In genomic region chr8:122567361-122568108, GRCm38 (mm10) we compare ENCODE assay signal across 7 mouse cellular contexts. TPM values are rescaled to one million over a fixed set of nuclear protein-coding genes. Genes with fewer than 3 reads are reported as not detected.
A peak's percentile ranks its signal among the peaks of the same experiment; 100 is the strongest.
DNase-seq lines count a peak whose midpoint lies in the region; ATAC-seq and TF ChIP-seq lines count a peak whose summit lies in the region.

Gene Cdt1 (plus strand): TSS chr8:122568015.

- H3K36me3 ChIP-seq in intestine, postnatal 0 days (ENCODE audit: control insufficient read depth, insufficient read depth), result peaks cover 30% of the 10 kb centered on the region
- peaks cover 29% of the 10 kb centered on the region for H3K36me3 ChIP-seq in midbrain, embryonic 12.5 days
- H3K36me3 ChIP-seq in small intestine, adult 2 months (ENCODE audit: control insufficient read depth, insufficient read depth, low read length), result peaks cover 19% of the 10 kb centered on the region

- H3K9ac ChIP-seq in intestine, postnatal 0 days (ENCODE audit: low read depth, low read length), result peak within 1 kb of the TSS; percentile 85
- peak within 1 kb of the TSS; percentile 83 for H3K9ac ChIP-seq in midbrain, embryonic 12.5 days (replicated peaks)

- peak; percentile 56 for TF ChIP-seq POLR2A in small intestine, adult 2 months (IDR thresholded peaks at IDR 0.05; ENCODE audit: low read depth, low read length)

- peak within 1 kb of the TSS; percentile 92 for H3K4me2 ChIP-seq in intestine, postnatal 0 days (replicated peaks; ENCODE audit: low read depth)
- H3K4me2 ChIP-seq in midbrain, embryonic 12.5 days (replicated peaks), result peak within 1 kb of the TSS; percentile 90

- H3K4me3 ChIP-seq in intestine, postnatal 0 days (ENCODE audit: low read depth, low read length), result peak within 1 kb of the TSS; percentile 81
- peak within 1 kb of the TSS; percentile 79 for H3K4me3 ChIP-seq in midbrain, embryonic 12.5 days
- H3K4me3 ChIP-seq in small intestine, adult 2 months (ENCODE audit: low read depth, low read length), result peak within 1 kb of the TSS; percentile 88

- intact Hi-C loops in left cerebral cortex, postnatal 4 days (cut with DNase I), result no loop called here

- TF ChIP-seq CTCF in intestine, postnatal 0 days (IDR thresholded peaks at IDR 0.05; ENCODE audit: low read depth), result no peak; the same call in 1 of the 2 replicates
- 0 out of 2 replicates have a peak, but pooled peaks have one; percentile 15 for TF ChIP-seq CTCF in small intestine, adult 2 months (IDR thresholded peaks at IDR 0.05; ENCODE audit: extremely low read depth, insufficient read length, insufficient replicate concordance, low read depth, low read length)

- H3K27me3 ChIP-seq in intestine, postnatal 0 days (replicated peaks; ENCODE audit: control insufficient read depth, insufficient read depth, low read length), result no peaks in the 10 kb centered on the region
- H3K27me3 ChIP-seq in midbrain, embryonic 12.5 days, result no peaks in the 10 kb centered on the region
- H3K27me3 ChIP-seq in small intestine, adult 2 months (ENCODE audit: control insufficient read depth, insufficient read depth, low read length), result no peaks in the 10 kb centered on the region

- DNase-seq in adrenal gland, adult 2 months, result peak; percentile 97
- peak; percentile 96 for DNase-seq in embryo, embryonic 11.5 days (ENCODE audit: low read depth, low spot score)
- DNase-seq in gastrocnemius, postnatal 4 days (ENCODE audit: low spot score in 2 of 2), result peak; percentile 93 to 96
- peak; percentile 98 for DNase-seq in left cerebral cortex, postnatal 4 days

- ATAC-seq in intestine, postnatal 0 days, result peak; percentile 91
- ATAC-seq in midbrain, embryonic 12.5 days (ENCODE audit: low FRiP score, low read depth), result peak; percentile 94

- WGBS in intestine, postnatal 0 days, result under 1% methylated on average over 62 of the region's 62 CpGs
- WGBS in midbrain, embryonic 12.5 days, result under 1% methylated on average over 62 of the region's 62 CpGs
- WGBS in small intestine, adult 2 months, result under 1% methylated on average over 62 of the region's 62 CpGs

- H3K9me3 ChIP-seq in intestine, postnatal 0 days (ENCODE audit: control insufficient read depth), result no peaks in the 10 kb centered on the region
- no peaks in the 10 kb centered on the region for H3K9me3 ChIP-seq in midbrain, embryonic 12.5 days

- peak within 1 kb of the TSS; percentile 90 for H3K27ac ChIP-seq in intestine, postnatal 0 days (ENCODE audit: low read depth, low read length)
- H3K27ac ChIP-seq in midbrain, embryonic 12.5 days (replicated peaks), result peak within 1 kb of the TSS; percentile 87
- H3K27ac ChIP-seq in small intestine, adult 2 months (ENCODE audit: insufficient read depth, low read depth, low read length), result peak within 1 kb of the TSS; percentile 75

- peaks cover 8% of the 10 kb centered on the region; the same call in 1 of the 2 replicates for H3K4me1 ChIP-seq in intestine, postnatal 0 days (replicated peaks; ENCODE audit: control insufficient read depth, insufficient read depth, low read length)
- H3K4me1 ChIP-seq in midbrain, embryonic 12.5 days, result peaks cover 30% of the 10 kb centered on the region
- H3K4me1 ChIP-seq in small intestine, adult 2 months (ENCODE audit: control insufficient read depth, insufficient read depth, insufficient read length, low read length), result peaks cover 21% of the 10 kb centered on the region

RNA-seq across cellular contexts. Expression of gene Cdt1, which starts in this region (rescaled TPM):
- total RNA-seq in adrenal gland, adult 2 months (2021), result 1 to 10 TPM; 5.0 to 7.0 TPM
- polyA plus RNA-seq in adrenal gland, adult 2 months (2012; rRNA removed), result 19.9 and 22.4 TPM in 2 replicates
- 10 to 100 TPM; 14.7 to 17.1 TPM for total RNA-seq in gastrocnemius, postnatal 4 days (2021)
- 13.3 and 14.0 TPM in 2 replicates for polyA plus RNA-seq in intestine, postnatal 0 days (2015; fragmentation: Nextera tagmentation; extraction: Ambion mirVana)
- 1 to 10 TPM; 5.9 to 6.9 TPM for total RNA-seq in left cerebral cortex, postnatal 4 days (2021)
- polyA plus RNA-seq in midbrain, embryonic 12.5 days (2016; fragmentation: Nextera tagmentation; extraction: Ambion mirVana), result 30.0 and 34.7 TPM in 2 replicates
- 26.8 and 64.8 TPM in 2 replicates for polyA plus RNA-seq in small intestine, adult 2 months (2012; rRNA removed)

Comparison
In these comparisons a context has a peak if more than half of its experiments do, and no peak if none do; other contexts are left out.
1. Peak in every context shown above with its lines: DNase-seq, ATAC-seq, H3K4me3 ChIP-seq and H3K27ac ChIP-seq.